Mouse (Mus musculus): Measurements from ENCODE around the gene Ccl7. TPM values are rescaled to one million over a fixed set of nuclear protein-coding genes. Genes with fewer than 3 reads are reported as not detected.
A peak's percentile ranks its signal among the peaks of the same experiment; 100 is the strongest.

Ccl7 gene
- polyA plus RNA-seq, 1 experiment from 2014 or later, result not detected

GRCm38 (mm10) chr11:82039132-82039660 is 6.3 kb upstream of the Ccl7 start:
- Histone ChIP-seq H3K36me3 (no peaks in the 10 kb centered on the region), H3K27ac (no peak overlapping the region), H3K9me3 (replicated peaks) (no peaks in the 10 kb centered on the region), H3K27me3 (ENCODE audit: low read depth, poor library complexity, severe bottlenecking) (no peaks in the 10 kb centered on the region), H3K4me3 (no peak overlapping the region), H3K4me1 (0 out of 2 replicates have a peak, but pooled peaks cover 3% of the 10 kb centered on the region)
- 57% methylated on average over 3 of the region's 3 CpGs for WGBS
- DNase-seq (ENCODE audit: low spot score), result no peak

- DNase-seq (ENCODE audit: low spot score), result no peak
- H3K27ac ChIP-seq, result no peak overlapping the region
- H3K36me3 ChIP-seq, result no peaks in the 10 kb centered on the region
- H3K4me3 ChIP-seq, result no peak overlapping the region
- no peaks in the 10 kb centered on the region for H3K9me3 ChIP-seq (replicated peaks)
- no peaks in the 10 kb centered on the region for H3K4me1 ChIP-seq
- 96% methylated on average over 4 of the region's 4 CpGs for WGBS
- no peaks in the 10 kb centered on the region for H3K27me3 ChIP-seq (ENCODE audit: low read depth, poor library complexity, severe bottlenecking)
Measured at GRCm38 (mm10) chr11:82041671-82042080, 3.8 kb upstream of the Ccl7 start.

DNA sequence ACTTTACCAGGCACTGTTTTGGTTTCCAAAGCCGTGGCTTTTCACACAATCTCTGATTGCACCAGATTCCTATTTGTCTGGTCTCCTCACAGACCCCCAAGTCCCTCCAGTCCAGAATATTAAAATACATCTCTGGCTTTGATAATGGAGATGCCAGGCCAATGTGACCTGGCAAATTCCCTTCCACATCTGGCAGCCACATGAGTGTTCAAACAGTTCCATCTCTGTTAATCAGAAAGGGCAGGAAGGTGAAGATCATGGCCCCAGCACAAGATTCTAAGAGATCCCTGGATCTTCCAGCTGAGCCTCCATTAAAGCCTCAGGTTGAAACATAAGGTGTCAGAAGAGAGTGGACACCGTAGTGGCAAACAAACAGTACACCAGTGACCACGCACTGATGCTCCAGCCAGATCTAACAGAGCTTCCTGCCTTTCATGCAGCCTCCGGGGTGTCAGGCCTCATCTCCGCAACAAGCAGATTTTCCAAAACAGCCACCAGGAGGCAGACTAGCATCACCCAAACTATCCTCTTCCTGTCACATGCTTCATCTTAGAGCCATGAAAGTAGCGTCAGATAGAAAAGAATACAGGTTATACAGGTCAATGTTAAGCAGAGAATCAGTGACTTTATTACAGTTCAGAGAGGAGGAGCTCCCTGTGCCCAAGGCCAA is 2.4 kb downstream of the Ccl7 start:
- 23% methylated on average over 6 of the region's 6 CpGs for WGBS

DNA sequence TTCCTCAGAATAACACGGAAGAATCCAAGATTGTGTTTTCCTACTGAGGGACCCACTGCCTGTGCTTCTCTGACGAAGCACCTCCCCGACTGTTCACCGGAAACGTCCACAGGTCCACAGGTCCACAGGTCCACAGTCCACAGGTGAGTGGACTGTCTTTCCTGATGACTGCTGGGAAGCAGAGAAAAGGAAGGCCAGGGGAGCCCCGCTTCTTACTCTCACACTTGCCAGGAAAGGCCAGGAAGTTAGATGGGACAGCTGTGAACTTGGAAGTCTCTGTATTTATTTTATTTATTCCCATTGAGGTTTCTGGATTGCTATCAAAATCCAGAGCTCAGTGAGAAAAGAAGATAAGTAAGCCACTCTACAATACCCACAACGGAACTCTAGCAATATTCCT is 8.3 kb downstream of the Ccl7 start:
- no peaks in the 10 kb centered on the region for H3K27me3 ChIP-seq (ENCODE audit: low read depth, poor library complexity, severe bottlenecking)
- DNase-seq (ENCODE audit: low spot score), result no peak
- peaks cover 10% of the 10 kb centered on the region; the same call in 1 of the 2 replicates for H3K4me1 ChIP-seq
- no peak overlapping the region for H3K27ac ChIP-seq
- no peak overlapping the region for H3K4me3 ChIP-seq
- no peaks in the 10 kb centered on the region for H3K36me3 ChIP-seq
- H3K9me3 ChIP-seq (replicated peaks), result no peaks in the 10 kb centered on the region
- 90% methylated on average over 7 of the region's 7 CpGs for WGBS

More for the DNA sequence above, 2.4 kb downstream of the Ccl7 start:
- peaks cover 6% of the 10 kb centered on the region for H3K4me1 ChIP-seq
- H3K27me3 ChIP-seq (ENCODE audit: low read depth, poor library complexity, severe bottlenecking), result no peaks in the 10 kb centered on the region
- no peak overlapping the region for H3K4me3 ChIP-seq
- H3K36me3 ChIP-seq, result no peaks in the 10 kb centered on the region
- DNase-seq (ENCODE audit: low spot score), result peak; percentile 73
- H3K9me3 ChIP-seq (replicated peaks), result no peaks in the 10 kb centered on the region
- no peak overlapping the region for H3K27ac ChIP-seq

DNA sequence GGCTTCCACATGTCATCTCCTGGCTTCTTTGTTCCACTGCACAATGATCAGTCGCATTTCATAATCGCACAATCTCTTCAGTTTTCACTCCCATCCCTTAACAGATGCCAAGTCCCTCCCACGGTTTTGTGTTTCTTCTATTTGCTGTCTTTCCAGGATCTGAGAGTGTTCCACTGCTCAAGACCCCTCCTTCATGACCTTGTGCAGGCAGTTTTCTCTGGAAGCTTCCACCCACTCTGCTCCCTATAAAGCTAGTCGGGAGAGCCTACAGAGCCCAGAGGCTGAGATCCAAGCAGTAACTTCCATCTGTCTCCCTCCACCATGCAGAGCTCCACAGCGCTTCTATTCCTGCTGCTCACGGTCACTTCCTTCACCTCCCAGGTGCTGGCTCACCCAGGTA is 12.1 kb downstream of the Ccl7 start, which contains the start of gene Ccl11:
TSS of gene Ccl11 (plus strand) at position 178 of the 400 bp plus-strand sequence.
- Histone ChIP-seq H3K36me3 (no peaks in the 10 kb centered on the region), H3K9me3 (replicated peaks) (no peaks in the 10 kb centered on the region), H3K4me3 (no peak within 1 kb of the TSS), H3K27ac (no peak within 1 kb of the TSS), H3K4me1 (peaks cover 10% of the 10 kb centered on the region; the same call in 1 of the 2 replicates), H3K27me3 (ENCODE audit: low read depth, poor library complexity, severe bottlenecking) (no peaks in the 10 kb centered on the region)
- no peak for DNase-seq (ENCODE audit: low spot score)
- WGBS, result 86% methylated on average over 6 of the region's 6 CpGs

DNA sequence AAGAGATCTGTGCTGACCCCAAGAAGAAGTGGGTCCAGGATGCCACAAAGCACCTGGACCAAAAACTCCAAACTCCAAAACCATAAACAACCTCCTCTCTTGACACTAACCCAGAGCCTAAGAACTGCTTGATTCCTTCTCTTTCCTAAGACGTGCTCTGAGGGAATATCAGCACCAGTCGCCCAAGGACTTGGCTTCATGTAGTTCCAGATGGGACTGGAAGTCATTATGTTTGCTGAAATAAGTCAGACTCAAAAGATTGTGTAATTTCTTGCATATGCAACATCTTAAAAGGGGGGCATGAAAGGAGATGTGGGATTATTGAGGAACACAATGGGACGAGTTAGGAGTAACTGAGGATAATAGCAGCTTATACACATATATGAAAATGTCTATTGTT is 16.7 kb downstream of the Ccl7 start:
- H3K27ac ChIP-seq, result no peak overlapping the region
- no peak for DNase-seq (ENCODE audit: low spot score)
- no peaks in the 10 kb centered on the region for H3K4me1 ChIP-seq
- H3K36me3 ChIP-seq, result no peaks in the 10 kb centered on the region
- H3K4me3 ChIP-seq, result no peak overlapping the region
- no peaks in the 10 kb centered on the region for H3K27me3 ChIP-seq (ENCODE audit: low read depth, poor library complexity, severe bottlenecking)
- WGBS, result 73% methylated on average over 3 of the region's 3 CpGs
- H3K9me3 ChIP-seq (replicated peaks), result no peaks in the 10 kb centered on the region

GRCm38 (mm10) chr11:82063454-82063853 is 17.9 kb downstream of the Ccl7 start:
- H3K27me3 ChIP-seq (ENCODE audit: low read depth, poor library complexity, severe bottlenecking), result no peaks in the 10 kb centered on the region
- no peak overlapping the region for H3K27ac ChIP-seq
- H3K36me3 ChIP-seq, result no peaks in the 10 kb centered on the region
- H3K4me1 ChIP-seq, result no peaks in the 10 kb centered on the region
- no peaks in the 10 kb centered on the region for H3K9me3 ChIP-seq (replicated peaks)
- no peak for DNase-seq (ENCODE audit: low spot score)
- 91% methylated on average over 2 of the region's 2 CpGs for WGBS
- H3K4me3 ChIP-seq, result no peak overlapping the region

DNA sequence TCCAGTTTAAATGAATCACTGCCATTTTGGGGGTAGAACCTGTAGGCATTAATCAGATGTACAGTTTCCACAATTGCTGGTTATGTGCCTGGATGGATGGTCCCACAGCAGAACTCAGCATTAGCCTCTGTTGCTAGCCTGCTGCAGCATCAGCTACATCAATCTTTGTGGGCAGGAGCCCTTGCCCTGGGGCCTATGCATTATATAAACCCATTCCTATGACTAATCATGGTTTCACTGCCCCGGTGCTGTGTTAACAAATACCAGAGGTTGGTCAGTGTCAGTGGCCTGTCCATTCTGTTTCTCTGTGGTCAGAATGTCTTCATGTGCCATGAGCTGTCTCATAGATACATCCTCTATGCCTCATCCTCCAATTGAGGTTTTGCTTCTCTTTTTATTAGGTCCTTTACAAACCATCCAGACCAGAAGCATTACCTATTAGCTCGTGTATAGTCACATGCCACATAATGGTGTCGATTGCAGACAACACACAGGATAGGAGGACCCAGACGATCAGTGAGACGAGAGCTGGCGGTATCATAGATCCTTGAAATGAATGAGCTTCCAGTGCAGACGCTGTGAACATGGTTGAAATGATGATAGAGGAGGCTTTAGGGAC is 21.6 kb downstream of the Ccl7 start:
- Histone ChIP-seq H3K9me3 (replicated peaks) (no peaks in the 10 kb centered on the region), H3K27ac (no peak overlapping the region), H3K4me1 (no peaks in the 10 kb centered on the region), H3K36me3 (no peaks in the 10 kb centered on the region), H3K27me3 (ENCODE audit: low read depth, poor library complexity, severe bottlenecking) (no peaks in the 10 kb centered on the region), H3K4me3 (no peak overlapping the region)
- WGBS, result 88% methylated on average over 7 of the region's 7 CpGs
- DNase-seq (ENCODE audit: low spot score), result no peak

- no peaks in the 10 kb centered on the region for H3K4me1 ChIP-seq
- no peak overlapping the region for H3K4me3 ChIP-seq
- no peak overlapping the region for H3K27ac ChIP-seq
- no peaks in the 10 kb centered on the region for H3K27me3 ChIP-seq (ENCODE audit: low read depth, poor library complexity, severe bottlenecking)
- H3K36me3 ChIP-seq, result no peaks in the 10 kb centered on the region
- DNase-seq (ENCODE audit: low spot score), result no peak
- WGBS, result 88% methylated on average over 3 of the region's 3 CpGs
- no peaks in the 10 kb centered on the region for H3K9me3 ChIP-seq (replicated peaks)
Measured at GRCm38 (mm10) chr11:82071076-82071475, 25.6 kb downstream of the Ccl7 start.

- Histone ChIP-seq H3K4me1 (no peaks in the 10 kb centered on the region), H3K9me3 (replicated peaks) (no peaks in the 10 kb centered on the region), H3K36me3 (no peaks in the 10 kb centered on the region), H3K27me3 (ENCODE audit: low read depth, poor library complexity, severe bottlenecking) (no peaks in the 10 kb centered on the region), H3K4me3 (no peak overlapping the region), H3K27ac (no peak overlapping the region)
- DNase-seq (ENCODE audit: low spot score), result no peak
- WGBS, result 67% methylated on average over 1 of the region's 1 CpGs
Measured at GRCm38 (mm10) chr11:82072374-82072773, 26.9 kb downstream of the Ccl7 start.

- Histone ChIP-seq H3K36me3 (no peaks in the 10 kb centered on the region), H3K4me1 (no peaks in the 10 kb centered on the region), H3K27ac (no peak overlapping the region), H3K4me3 (no peak overlapping the region), H3K27me3 (ENCODE audit: low read depth, poor library complexity, severe bottlenecking) (no peaks in the 10 kb centered on the region), H3K9me3 (replicated peaks) (no peaks in the 10 kb centered on the region)
- DNase-seq (ENCODE audit: low spot score), result no peak
- 85% methylated on average over 3 of the region's 3 CpGs for WGBS
Measured at GRCm38 (mm10) chr11:82072984-82073383, 27.5 kb downstream of the Ccl7 start.

DNA sequence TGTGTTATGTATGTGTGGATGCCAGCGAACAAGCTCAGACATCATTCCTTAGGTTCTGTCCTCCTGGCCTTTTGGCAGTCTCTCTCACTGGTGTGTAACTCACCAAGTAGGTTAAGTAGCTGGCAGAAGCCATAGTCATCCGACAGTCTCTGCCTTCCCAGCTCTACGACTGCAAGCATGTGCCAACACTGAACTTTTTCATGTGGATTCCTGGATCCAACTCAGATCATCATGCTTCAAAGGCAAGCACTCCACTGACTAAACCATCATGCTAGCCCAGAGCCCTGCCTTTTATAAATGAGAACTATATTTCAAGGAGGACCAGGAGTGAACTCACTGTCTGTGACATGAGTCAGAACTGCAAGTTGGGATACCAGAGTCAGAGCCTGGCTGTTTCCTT is 28.2 kb downstream of the Ccl7 start:
- no peak overlapping the region for H3K27ac ChIP-seq
- H3K4me1 ChIP-seq, result no peaks in the 10 kb centered on the region
- no peak overlapping the region for H3K4me3 ChIP-seq
- DNase-seq (ENCODE audit: low spot score), result no peak
- H3K36me3 ChIP-seq, result no peaks in the 10 kb centered on the region
- no peaks in the 10 kb centered on the region for H3K27me3 ChIP-seq (ENCODE audit: low read depth, poor library complexity, severe bottlenecking)
- H3K9me3 ChIP-seq (replicated peaks), result no peaks in the 10 kb centered on the region
- WGBS, result 94% methylated on average over 3 of the region's 3 CpGs

GRCm38 (mm10) chr11:82077031-82077430 is 31.5 kb downstream of the Ccl7 start:
- no peaks in the 10 kb centered on the region for H3K36me3 ChIP-seq
- no peaks in the 10 kb centered on the region for H3K9me3 ChIP-seq (replicated peaks)
- H3K27ac ChIP-seq, result no peak overlapping the region
- WGBS, result 69% methylated on average over 3 of the region's 3 CpGs
- H3K4me1 ChIP-seq, result no peaks in the 10 kb centered on the region
- no peak for DNase-seq (ENCODE audit: low spot score)
- H3K4me3 ChIP-seq, result no peak overlapping the region
- H3K27me3 ChIP-seq (ENCODE audit: low read depth, poor library complexity, severe bottlenecking), result no peaks in the 10 kb centered on the region
